Mouse (Mus musculus): ENCODE measurements at regions not wholly inside any gene's neighbourhood (a gene's known extent, or its start where the extent isn't known, plus 50 kb on each side); places are given as distances from the start of the nearest gene placed in this dataset.

DNA sequence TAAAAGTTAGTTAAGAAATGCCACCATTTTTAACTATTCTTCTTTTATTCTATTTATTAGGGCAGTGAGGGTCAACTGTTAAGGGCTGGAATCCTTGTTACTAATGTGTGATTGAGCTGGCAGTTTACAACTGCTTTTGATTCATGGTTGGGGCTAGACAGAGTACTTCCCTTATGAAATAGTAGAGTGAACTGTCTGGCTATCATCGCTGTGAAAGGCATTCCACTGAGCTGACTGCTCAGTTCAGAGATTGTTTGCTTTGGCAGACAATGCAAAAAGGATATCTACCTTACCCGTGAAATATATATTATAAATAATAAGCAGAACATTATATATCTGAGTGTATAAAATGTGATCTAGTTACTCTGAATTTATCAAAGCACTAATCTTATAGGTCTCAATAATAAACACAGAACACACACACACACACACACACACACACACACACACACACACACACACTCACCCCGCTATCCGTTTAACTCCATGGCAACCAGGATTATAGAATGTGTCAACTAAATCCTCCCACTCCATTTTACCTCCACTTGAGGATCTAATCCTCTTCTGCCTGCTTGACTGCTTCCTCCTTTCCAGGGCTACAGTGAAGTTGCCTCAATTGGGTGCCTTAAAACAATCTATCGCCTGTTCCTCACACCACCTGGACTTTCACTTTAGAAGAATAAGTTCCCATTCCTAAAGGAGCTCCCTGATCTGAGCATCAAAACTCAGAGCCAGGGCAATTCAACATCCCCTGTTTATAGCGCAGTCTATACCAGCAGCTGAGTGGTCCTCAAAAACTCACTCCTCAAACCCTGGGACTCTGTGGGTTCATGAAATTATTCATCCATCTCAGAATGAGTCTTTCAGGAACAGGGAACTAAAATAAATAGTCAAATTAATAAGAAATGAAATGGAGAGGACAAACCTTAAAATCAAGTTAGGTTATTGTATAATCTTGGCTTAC is 126.6 kb downstream of the Gm9733 start:
- DNase-seq: no peak

DNA sequence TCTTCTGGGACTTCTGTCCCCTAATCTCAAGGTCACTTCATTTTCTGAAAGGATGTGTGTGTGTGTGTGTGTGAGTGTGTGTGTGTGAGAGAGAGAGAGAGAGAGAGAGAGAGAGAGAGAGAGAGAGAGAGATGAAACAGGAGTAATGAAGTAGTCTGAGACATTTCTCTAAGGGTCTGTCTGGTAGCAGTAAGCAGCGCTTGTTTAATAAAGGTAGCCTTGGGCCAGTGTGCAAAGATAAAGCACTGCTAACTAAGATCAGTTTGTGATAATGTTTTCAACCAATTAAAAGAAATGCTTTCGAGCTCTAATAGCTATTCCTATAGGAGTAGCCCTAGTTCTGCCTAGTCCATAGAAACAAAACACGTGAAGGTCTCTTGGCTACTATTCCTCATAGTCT is 119.7 kb downstream of the Gm9733 start:
- no peak for DNase-seq

DNA sequence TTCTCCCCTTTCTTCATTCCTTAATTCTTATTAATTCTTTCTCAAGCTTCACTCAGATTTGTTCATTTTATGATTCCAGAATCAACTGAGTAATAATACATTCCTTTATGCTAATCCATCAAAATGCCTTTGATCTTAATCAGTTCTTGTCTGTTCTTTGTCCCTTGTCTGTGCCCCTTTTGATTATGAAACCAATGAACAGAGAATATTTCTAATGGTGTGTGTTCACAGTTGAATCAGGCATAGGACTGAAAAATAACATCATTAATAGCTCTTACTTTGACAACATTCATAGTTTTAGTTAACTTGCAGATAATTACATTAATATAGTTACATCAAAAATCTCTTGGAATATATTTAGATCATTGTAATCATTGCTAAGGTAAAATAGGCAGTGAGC is 114.5 kb downstream of the Gm9733 start:
- no peak for DNase-seq

DNA sequence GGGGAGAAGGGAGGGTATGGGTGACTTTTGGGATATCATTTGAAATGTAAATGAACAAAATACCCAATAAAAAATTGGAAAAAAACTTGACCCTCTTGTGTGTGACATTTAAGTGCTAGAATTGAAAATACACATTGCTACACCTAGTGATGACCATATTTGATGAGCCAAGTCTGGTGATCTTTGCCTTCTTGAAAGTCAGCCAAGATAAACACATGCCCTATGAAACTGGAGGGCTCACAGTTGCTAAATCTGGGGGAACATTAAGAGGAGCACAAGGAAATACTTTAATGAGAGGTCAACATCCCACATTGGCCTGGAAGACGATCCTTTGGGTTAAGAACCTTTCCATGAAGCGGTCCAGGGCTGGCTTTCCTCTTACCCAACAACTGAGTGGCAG is 112.8 kb downstream of the Gm9733 start:
- DNase-seq: no peak

DNA sequence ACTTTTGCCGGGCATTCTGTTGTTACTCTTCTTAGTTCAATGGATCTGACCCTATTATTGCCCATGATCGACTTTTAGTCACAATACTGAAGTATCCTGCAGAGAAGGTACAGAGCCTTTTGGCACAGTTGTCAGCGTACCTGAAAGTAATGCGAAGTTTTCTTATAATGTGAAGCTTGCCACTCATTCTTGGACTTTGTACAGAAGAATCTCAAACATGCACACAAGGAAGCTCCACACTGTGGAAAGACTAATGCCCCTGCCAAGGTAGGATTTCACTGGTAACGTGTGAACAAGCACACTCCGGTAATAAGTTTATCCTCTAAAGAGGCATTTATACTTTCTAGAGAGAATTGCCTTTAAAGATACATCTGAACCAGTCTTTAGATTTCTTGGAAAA is 108.8 kb downstream of the Gm9733 start:
- DNase-seq: no peak

DNA sequence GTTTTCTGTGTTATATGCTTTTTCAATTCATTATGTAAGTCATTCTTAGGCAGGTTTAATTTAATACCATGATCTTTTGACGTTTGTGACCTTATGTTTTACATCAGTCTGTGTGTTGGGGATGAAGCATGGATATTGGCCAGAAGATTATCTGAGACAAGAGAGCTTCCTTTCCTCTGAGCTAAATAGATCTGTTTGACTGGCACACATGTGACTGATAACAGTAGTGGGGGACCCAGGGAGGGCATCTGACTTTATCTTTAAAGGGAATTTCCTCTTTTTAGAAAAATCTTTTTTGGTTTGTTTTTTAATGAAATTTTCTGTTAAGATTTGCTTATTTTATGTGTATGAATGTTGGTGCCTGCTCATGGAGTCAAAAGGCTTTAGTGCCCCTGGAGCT is 107.7 kb downstream of the Gm9733 start:
- no peak for DNase-seq

DNA sequence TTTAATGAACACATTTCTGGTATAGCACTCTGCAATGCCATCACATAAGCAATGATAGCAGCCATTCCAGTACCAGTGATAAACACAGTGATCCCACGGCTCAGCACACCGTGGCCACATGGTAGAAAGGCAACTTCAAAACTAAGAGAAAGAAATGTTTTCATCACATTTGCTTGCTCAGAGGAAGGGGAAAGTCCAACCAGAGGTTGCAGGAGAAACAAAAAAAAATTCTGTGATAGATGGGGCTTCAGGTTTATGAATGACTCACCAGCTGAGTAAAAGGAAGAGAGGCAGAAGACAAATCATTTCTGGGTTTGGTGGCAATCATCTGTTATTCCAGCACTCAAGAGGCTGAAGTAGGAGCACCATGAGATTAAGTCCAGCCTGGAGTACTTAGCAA is 103.5 kb downstream of the Gm9733 start:
- no peak for DNase-seq

DNA sequence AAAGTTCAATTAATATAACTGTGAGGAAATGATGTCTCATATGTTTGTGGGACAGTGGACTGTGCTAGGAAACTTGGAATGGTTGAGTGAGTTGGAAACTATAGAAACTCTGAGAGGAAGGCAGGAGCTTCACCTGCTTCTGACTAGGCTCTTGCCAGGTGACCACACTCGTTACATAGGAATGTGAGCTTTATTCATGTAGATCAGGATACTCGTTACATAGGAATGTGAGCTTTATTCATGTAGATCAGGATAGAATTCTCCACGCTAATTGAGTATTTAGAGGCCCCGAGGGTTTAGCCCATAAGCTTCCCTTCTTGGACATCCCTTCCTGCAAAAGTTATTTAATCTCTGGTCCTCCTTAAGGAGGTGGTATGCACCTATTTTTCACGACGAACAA is 101.9 kb downstream of the Gm9733 start:
- DNase-seq: no peak

DNA sequence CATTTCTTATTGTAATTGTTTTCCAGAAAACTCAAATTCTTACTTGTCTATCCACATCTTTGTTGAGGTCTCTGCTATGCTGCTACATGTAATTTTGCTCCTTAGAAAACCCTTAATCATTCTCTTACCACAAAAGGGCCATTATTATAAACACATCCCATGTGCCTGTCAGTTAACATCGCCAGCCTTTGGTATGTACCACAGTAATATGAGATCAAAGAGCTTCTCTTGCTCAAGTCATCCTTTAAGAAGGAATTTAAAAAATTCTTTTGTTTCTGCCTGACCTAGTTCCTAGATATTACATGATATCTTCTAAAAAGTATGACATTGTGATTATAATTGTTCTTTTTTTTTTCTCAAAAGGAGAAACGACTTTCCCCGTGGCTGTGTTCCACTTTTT is 100.7 kb downstream of the Gm9733 start:
- no peak for DNase-seq

DNA sequence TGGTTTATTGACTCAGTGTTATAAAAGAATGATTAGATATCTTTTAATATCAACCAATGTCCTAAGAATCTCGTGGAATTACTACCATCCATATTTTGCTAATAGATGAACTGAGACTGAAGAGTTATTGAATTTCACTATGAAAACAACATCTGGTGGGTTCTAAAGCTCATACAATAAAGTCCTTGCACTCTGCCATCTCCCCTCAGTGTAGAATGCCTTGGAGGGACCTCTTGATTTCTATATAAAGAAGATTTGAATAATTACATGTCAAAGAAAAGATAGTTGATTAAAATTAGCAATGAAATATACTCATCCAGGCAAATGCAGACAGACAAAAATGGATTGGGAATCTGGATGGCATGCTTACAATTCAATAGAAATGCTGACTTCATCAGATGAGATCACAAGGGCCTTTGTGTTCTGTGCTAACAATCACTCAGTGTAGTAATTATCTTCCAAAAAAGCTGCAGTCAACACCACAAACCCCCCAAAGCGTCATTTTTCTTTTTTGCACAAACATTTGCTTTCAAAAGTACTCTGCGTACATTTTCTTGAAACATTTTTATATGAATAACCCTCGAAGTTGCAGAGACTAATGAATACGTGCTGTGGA is 94.2 kb downstream of the Gm9733 start:
- no peak for DNase-seq

DNA sequence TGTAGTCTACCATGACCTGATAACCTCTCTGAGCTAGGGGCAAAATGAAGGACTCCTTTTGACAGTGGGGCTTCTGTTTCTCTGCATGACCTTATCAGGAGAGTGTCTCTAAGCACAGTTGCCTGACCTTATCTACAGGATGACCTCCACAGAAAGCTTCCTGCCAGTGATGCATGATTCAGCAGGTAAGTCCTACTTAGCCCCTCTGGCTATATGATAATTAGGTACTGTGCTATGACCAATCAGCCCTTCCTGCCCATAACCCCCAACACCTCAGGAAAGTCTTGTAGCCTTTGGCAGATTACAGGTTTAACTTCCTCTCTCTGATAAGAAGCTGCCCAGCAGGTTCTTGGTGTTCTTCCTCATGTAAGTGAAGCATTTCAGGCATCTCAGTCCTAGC is 89.7 kb downstream of the Gm9733 start:
- DNase-seq: no peak

DNA sequence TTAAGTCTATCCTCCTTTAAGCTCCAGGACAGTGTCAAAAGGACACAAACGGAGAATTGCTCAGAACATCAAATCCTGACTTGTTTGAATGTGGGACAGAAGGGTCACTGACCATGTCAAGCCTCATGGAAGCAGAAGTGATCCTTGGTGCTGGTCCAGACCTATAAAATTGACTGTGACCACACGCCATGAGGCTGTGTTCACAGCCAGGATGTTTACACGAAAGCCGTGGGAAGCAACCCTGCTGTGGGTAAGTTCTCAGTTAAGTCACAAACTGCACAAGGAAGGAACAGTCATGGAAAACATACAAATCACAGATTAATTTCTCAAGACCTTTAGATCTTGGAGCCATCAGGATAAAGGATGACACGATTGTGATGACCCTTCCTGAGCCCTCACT is 88.5 kb downstream of the Gm9733 start:
- no peak for DNase-seq

DNA sequence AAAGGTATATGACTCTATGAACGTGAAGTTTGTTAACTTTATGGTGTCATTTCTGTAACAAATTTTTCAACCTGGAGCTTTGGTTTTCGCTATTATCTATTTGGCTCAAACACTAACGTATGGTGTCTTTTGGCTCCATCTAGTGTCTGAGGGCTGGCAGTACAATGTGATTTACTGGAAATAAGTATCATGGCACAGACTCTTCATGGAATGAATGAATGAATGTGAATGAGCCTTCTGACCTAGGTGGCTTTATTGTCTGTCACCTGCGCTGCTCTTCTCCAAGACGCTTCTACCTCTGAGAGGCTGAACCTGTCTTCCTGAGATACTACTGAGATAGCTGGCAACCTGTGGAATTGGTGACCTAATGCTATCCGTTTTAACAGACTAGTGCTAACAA is 87.1 kb downstream of the Gm9733 start:
- DNase-seq: no peak

Measured in cerebellum, adult 11-12 months (tissue).